Mouse (Mus musculus) heart, embryonic 15.5 days (tissue): ENCODE results near the gene Tmem9. TPM values are rescaled to one million over a fixed set of nuclear protein-coding genes. Genes with fewer than 3 reads are reported as not detected.
A peak's percentile ranks its signal among the peaks of the same experiment; 100 is the strongest.

Experiments used
- ATAC-seq: fragments of 200-750 bp; cut with Nextera tagmentation; replicated peaks from 2 replicates; pipeline ENCODE4 v1.8.0; 2017; ENCODE audit warnings: low read depth, moderate TSS enrichment; ENCODE audit not compliant: insufficient number of reproducible peaks, insufficient read depth, low FRiP score
- H3K27ac ChIP-seq: fragments of 300-500 bp; sonication (generic); 2 replicates; pipeline ENCODE4 v1.5.1; 2015; ENCODE audit warnings: mild to moderate bottlenecking, inconsistent platforms
- H3K27me3 ChIP-seq: fragments of 300-500 bp; sonication (generic); 2 replicates; pipeline ENCODE4 v1.6.1; 2015; ENCODE audit warnings: inconsistent platforms
- H3K36me3 ChIP-seq: fragments of 300-500 bp; sonication (generic); 2 replicates; pipeline ENCODE4 v1.6.1; 2015; ENCODE audit warnings: mild to moderate bottlenecking, inconsistent platforms
- H3K4me1 ChIP-seq: fragments of 300-500 bp; sonication (generic); replicated peaks from 2 replicates; pipeline ENCODE4 v1.6.1; 2015; ENCODE audit warnings: inconsistent platforms
- H3K4me2 ChIP-seq: fragments of 300-500 bp; sonication (generic); 2 replicates; pipeline ENCODE4 v1.6.1; 2015; ENCODE audit warnings: inconsistent platforms, mild to moderate bottlenecking, moderate library complexity
- H3K4me3 ChIP-seq: fragments of 300-500 bp; sonication (generic); 2 replicates; pipeline ENCODE4 v1.5.1; 2015; ENCODE audit warnings: mild to moderate bottlenecking, inconsistent platforms
- H3K9ac ChIP-seq: fragments of 300-500 bp; sonication (generic); 2 replicates; pipeline ENCODE4 v1.6.1; 2015; ENCODE audit warnings: mild to moderate bottlenecking, inconsistent platforms
- H3K9me3 ChIP-seq: fragments of 300-500 bp; sonication (generic); replicated peaks from 2 replicates; pipeline ENCODE4 v1.6.1; 2016; ENCODE audit warnings: inconsistent platforms
- WGBS: fragments of 180-500 bp; shearing (Covaris S2); methylation state at CpG from one replicate; pipeline ENCODE4 v1.1.7; 2015; ENCODE audit warnings: mixed read lengths; 5-methylcytosine and 5-hydroxymethylcytosine counted together
- polyA plus RNA-seq: library from polyadenylated mRNA; unstranded; fragments of >200 nt; fragmentation: Nextera tagmentation; extraction: Ambion mirVana; gene quantifications from 2 replicates; pipeline ENCODE4 v1.2.1, GENCODE M21; 2015

Gene Tmem9
- polyA plus RNA-seq, 1 experiment from 2014 or later: 91.1 TPM

- no peak overlapping the region for H3K4me2 ChIP-seq
- peaks cover 61% of the 10 kb centered on the region for H3K36me3 ChIP-seq
- ATAC-seq: no peak
- H3K27me3 ChIP-seq: no peaks in the 10 kb centered on the region
- WGBS: 79% methylated on average over 8 of the region's 8 CpGs
- H3K4me1 ChIP-seq: 0 out of 2 replicates have a peak, but pooled peaks cover 3% of the 10 kb centered on the region
- H3K27ac ChIP-seq: no peak overlapping the region
- H3K9me3 ChIP-seq: no peaks in the 10 kb centered on the region
- H3K9ac ChIP-seq: no peak overlapping the region
- H3K4me3 ChIP-seq: no peak overlapping the region
Observed at GRCm38 (mm10) chr1:136031697-136032096, 23.7 kb downstream of the Tmem9 start.

- Histone ChIP-seq H3K9me3 (no peaks in the 10 kb centered on the region), H3K4me3 (no peak overlapping the region), H3K27ac (no peak overlapping the region), H3K27me3 (no peaks in the 10 kb centered on the region), H3K36me3 (peaks cover 49% of the 10 kb centered on the region), H3K9ac (no peak overlapping the region), H3K4me1 (0 out of 2 replicates have a peak, but pooled peaks cover 3% of the 10 kb centered on the region), H3K4me2 (no peak overlapping the region)
- 42% methylated on average over 7 of the region's 7 CpGs for WGBS
- ATAC-seq: no peak
Observed at GRCm38 (mm10) chr1:136032961-136033360, 25.0 kb downstream of the Tmem9 start.

GRCm38 (mm10) chr1:136038746-136039538 lies 31.0 kb downstream of the Tmem9 start:
- no peak overlapping the region for H3K27ac ChIP-seq
- no peaks in the 10 kb centered on the region for H3K9me3 ChIP-seq
- 0 out of 2 replicates have a peak, but pooled peaks cover 13% of the 10 kb centered on the region for H3K27me3 ChIP-seq
- no peak overlapping the region for H3K4me3 ChIP-seq
- WGBS: 65% methylated on average over 5 of the region's 5 CpGs
- H3K4me2 ChIP-seq: no peak overlapping the region
- peaks cover 8% of the 10 kb centered on the region for H3K4me1 ChIP-seq
- H3K36me3 ChIP-seq: peaks cover 12% of the 10 kb centered on the region; the same call in 1 of the 2 replicates
- H3K9ac ChIP-seq: no peak overlapping the region
- no peak for ATAC-seq

DNA sequence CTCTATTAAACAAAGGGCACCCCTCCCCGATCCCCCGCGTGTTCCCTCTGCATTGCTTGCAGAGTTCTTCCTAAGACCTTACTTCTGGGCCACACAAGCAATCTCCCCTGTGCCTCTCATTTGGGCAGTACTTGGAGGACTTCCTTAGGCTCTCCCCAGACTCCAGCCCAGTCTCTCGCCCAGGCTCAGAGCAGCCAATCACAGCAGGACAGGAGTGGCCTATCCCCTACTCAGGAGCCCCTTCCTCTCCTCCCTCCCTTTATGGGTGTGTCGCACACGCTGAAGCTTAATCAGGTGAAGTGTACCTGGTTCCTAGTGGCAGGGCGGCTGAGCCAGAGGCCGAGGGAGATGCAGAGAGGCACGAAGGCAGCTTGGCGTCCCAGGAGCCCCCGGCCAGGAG lies 32.5 kb downstream of the Tmem9 start:
- no peak overlapping the region for H3K4me2 ChIP-seq

DNA sequence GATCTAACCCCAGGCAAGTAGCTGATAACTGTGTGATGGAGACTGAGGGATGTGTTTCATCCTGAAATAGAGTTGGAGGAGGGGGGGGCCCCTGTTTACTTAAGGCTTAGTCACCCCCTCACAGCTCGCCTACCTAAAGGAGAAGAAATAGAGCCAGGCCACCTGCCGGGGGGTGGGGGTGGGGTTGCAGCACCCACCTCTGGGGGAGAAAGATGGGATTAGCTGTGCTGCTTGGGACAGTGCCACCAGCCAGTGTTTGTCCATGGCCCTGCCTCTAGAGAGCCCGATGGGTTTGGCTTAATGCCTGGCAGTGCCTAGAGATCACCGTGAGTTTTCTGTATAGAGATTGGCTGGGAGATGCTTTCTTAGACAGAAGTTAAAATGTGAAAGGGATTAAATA lies 32.9 kb downstream of the Tmem9 start:
- 17% methylated on average over 4 of the region's 4 CpGs for WGBS
- peaks cover 15% of the 10 kb centered on the region for H3K27me3 ChIP-seq
- no peaks in the 10 kb centered on the region for H3K9me3 ChIP-seq
- no peak for ATAC-seq
- H3K36me3 ChIP-seq: no peaks in the 10 kb centered on the region
- no peak overlapping the region for H3K9ac ChIP-seq
- H3K27ac ChIP-seq: no peak overlapping the region
- no peak overlapping the region for H3K4me2 ChIP-seq
- H3K4me3 ChIP-seq: no peak overlapping the region
- H3K4me1 ChIP-seq: peaks cover 8% of the 10 kb centered on the region

More for the DNA sequence above, 32.5 kb downstream of the Tmem9 start:
- WGBS: 12% methylated on average over 11 of the region's 11 CpGs
- peaks cover 8% of the 10 kb centered on the region for H3K4me1 ChIP-seq
- no peaks in the 10 kb centered on the region for H3K9me3 ChIP-seq
- no peak overlapping the region for H3K4me3 ChIP-seq
- no peaks in the 10 kb centered on the region for H3K36me3 ChIP-seq
- peaks cover 13% of the 10 kb centered on the region; the same call in 1 of the 2 replicates for H3K27me3 ChIP-seq
- H3K9ac ChIP-seq: no peak overlapping the region
- no peak overlapping the region for H3K27ac ChIP-seq
- ATAC-seq: no peak

GRCm38 (mm10) chr1:136045774-136046173 lies 37.8 kb downstream of the Tmem9 start:
- no peak overlapping the region for H3K27ac ChIP-seq
- H3K4me3 ChIP-seq: no peak overlapping the region
- peaks cover 46% of the 10 kb centered on the region for H3K27me3 ChIP-seq
- H3K9me3 ChIP-seq: no peaks in the 10 kb centered on the region
- H3K4me2 ChIP-seq: no peak overlapping the region
- ATAC-seq: no peak
- peaks cover 7% of the 10 kb centered on the region for H3K4me1 ChIP-seq
- 14% methylated on average over 4 of the region's 4 CpGs for WGBS
- no peaks in the 10 kb centered on the region for H3K36me3 ChIP-seq
- no peak overlapping the region for H3K9ac ChIP-seq

DNA sequence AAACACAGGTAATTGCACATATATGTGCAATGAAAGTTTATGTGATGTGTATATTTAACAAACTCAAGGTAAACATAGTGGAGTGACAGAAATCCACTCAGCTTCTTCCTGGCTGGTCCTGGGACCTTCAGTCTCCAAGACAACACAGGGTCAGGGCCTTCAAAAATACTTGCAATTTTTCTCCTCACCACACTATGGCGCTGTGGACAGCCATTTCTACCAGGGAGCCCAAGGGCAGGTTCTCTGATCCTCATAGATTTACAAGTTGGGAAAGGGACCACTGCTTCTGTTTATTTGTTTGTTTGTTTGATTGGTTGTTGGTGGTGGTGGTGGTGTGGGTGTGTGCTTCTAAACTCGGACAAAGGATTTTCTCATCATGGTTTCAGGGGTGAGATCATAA lies 39.5 kb downstream of the Tmem9 start:
- no peak overlapping the region for H3K27ac ChIP-seq
- peaks cover 47% of the 10 kb centered on the region for H3K27me3 ChIP-seq
- H3K4me3 ChIP-seq: no peak overlapping the region
- H3K4me2 ChIP-seq: no peak overlapping the region
- H3K9ac ChIP-seq: no peak overlapping the region
- no peaks in the 10 kb centered on the region for H3K36me3 ChIP-seq
- peaks cover 11% of the 10 kb centered on the region for H3K4me1 ChIP-seq
- H3K9me3 ChIP-seq: no peaks in the 10 kb centered on the region
- 12% methylated on average over 2 of the region's 2 CpGs for WGBS
- ATAC-seq: no peak

- no peak for ATAC-seq
- Histone ChIP-seq H3K4me3 (no peak overlapping the region), H3K9ac (no peak overlapping the region), H3K9me3 (no peaks in the 10 kb centered on the region), H3K36me3 (no peaks in the 10 kb centered on the region), H3K4me2 (no peak overlapping the region), H3K4me1 (peaks cover 13% of the 10 kb centered on the region), H3K27me3 (peaks cover 43% of the 10 kb centered on the region), H3K27ac (no peak overlapping the region)
- 67% methylated on average over 9 of the region's 9 CpGs for WGBS
Observed at GRCm38 (mm10) chr1:136047894-136048293, 39.9 kb downstream of the Tmem9 start.

DNA sequence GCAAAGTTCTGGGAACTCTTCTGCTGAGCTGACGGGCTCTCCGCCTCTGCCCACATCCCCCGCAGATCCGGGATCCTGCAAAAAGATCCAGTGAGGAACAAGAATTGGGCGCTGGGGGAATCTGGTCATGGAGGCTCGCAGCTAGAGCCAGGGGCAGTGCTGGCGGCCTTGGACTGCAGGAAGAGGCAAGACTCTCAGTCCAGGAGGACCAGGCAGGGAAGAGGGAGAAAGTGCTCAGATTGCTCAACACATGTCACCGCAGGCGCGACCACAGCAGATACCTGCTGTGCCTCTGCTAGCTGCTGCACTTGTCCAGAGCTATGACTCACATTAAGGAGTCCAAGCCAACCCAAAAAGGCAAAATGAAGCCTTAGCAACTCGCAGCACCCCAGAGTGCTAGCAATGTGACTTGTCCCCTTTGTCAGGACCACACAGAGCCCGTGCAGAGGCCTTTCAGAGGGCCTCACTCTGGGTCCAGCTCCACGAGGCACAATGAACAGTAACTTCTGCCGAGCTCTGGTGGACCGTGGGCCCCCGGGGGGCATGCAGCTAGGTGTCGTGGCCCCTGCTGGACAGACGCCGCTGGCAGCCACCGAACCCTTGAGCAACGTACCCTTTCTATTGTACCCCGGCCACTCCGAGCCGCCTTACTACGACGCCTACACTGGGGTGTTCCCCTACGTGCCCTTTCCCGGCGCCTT lies 42.5 kb downstream of the Tmem9 start, which contains the start of gene Ascl5:
Gene Ascl5 (plus strand): TSS at position 493 of the 701 bp plus-strand sequence.
- Histone ChIP-seq H3K4me1 (peaks cover 18% of the 10 kb centered on the region), H3K4me3 (peak within 1 kb of the TSS; percentile 35), H3K4me2 (peak within 1 kb of the TSS; percentile 62), H3K27me3 (peaks cover 53% of the 10 kb centered on the region), H3K9ac (peak within 1 kb of the TSS; percentile 14), H3K27ac (no peak within 1 kb of the TSS), H3K36me3 (no peaks in the 10 kb centered on the region), H3K9me3 (no peaks in the 10 kb centered on the region)
- no peak for ATAC-seq
- WGBS: 21% methylated on average over 29 of the region's 29 CpGs

GRCm38 (mm10) chr1:136051013-136051315 lies 43.0 kb downstream of the Tmem9 start:
- peak overlapping the region; percentile 14 for H3K9ac ChIP-seq
- no peak for ATAC-seq
- 2% methylated on average over 36 of the region's 36 CpGs for WGBS
- H3K27ac ChIP-seq: no peak overlapping the region
- peaks cover 18% of the 10 kb centered on the region for H3K4me1 ChIP-seq
- peak overlapping the region; percentile 62 for H3K4me2 ChIP-seq
- H3K9me3 ChIP-seq: no peaks in the 10 kb centered on the region
- peaks cover 50% of the 10 kb centered on the region for H3K27me3 ChIP-seq
- peak overlapping the region; percentile 35 for H3K4me3 ChIP-seq
- no peaks in the 10 kb centered on the region for H3K36me3 ChIP-seq

GRCm38 (mm10) chr1:136051465-136051864 lies 43.5 kb downstream of the Tmem9 start:
- Histone ChIP-seq H3K9me3 (no peaks in the 10 kb centered on the region), H3K4me3 (peak overlapping the region; percentile 35), H3K36me3 (no peaks in the 10 kb centered on the region), H3K27me3 (peaks cover 48% of the 10 kb centered on the region), H3K4me1 (peaks cover 18% of the 10 kb centered on the region), H3K27ac (no peak overlapping the region), H3K4me2 (peak overlapping the region; percentile 62), H3K9ac (no peak overlapping the region)
- ATAC-seq: peak; percentile 74
- 0% methylated on average over 6 of the region's 6 CpGs for whole genome bisulfite sequencing
